In the genomic region with DNA sequence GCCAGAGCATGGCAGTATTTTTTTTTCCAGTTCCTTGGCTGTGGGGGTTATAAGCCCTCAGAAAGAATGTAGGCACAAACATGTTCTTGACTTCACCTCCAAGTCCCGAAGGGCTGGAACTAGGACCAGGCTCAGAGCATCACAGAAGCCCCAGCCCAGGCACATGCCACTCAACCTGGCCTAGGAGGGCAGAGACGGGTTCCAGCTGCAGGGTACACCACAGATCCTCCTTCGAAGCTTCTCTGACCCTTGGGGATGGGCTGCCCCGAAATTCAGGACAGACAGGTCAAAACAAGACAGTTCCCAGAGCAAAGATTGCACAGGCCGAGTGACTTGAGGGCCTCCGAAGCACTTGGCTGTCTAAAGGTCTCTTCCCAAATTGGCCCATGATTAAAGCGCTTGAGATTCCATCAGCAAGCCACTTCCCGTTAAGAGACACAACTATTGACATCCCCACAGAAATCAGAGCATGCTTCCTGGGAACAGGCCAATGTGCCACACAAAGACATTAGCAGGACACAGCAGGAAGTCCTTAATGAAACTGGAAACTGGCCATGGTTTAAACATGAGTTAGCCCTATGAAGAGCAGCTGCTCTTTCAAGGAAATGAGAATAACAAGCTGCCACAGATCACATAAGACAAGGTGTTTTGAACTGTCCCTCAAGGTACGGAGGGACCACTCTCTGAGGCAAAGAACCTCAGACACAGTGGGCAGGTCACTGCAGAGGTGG, we compare ENCODE assay signal across 8 mouse cellular contexts.
DNase-seq lines count a peak whose midpoint lies in the region; ATAC-seq and TF ChIP-seq lines count a peak whose summit lies in the region.
"Had no signal": no experiment of that assay in that cellular context is flagged by ENCODE, and none has a peak within 500 bp of the region (broad histone marks: within the 10 kb centered on the region; RNA-seq: fewer than 3 reads in every experiment).

No protein-coding gene starts in this region.

- no peak overlapping the region for H3K4me2 ChIP-seq in lung, embryonic 16.5 days (ENCODE audit: low read depth, low read length)

- no peak overlapping the region for H3K9ac ChIP-seq in lung, embryonic 16.5 days (ENCODE audit: low read length)
- H3K9ac ChIP-seq: liver, embryonic 14.5 days had no signal

- H3K4me3 ChIP-seq in lung, embryonic 16.5 days (ENCODE audit: low read length): no peak overlapping the region

- no peaks in the 10 kb centered on the region for H3K36me3 ChIP-seq in lung, embryonic 16.5 days (ENCODE audit: control insufficient read depth, insufficient read depth, low read length)

- TF ChIP-seq CTCF in brain, embryonic 14.5 days (IDR thresholded peaks at IDR 0.05; ENCODE audit: borderline replicate concordance, extremely low read depth, insufficient read depth, insufficient read length): no peak

- peaks cover 17% of the 10 kb centered on the region for H3K4me1 ChIP-seq in lung, embryonic 16.5 days (replicated peaks; ENCODE audit: control insufficient read depth, insufficient read depth, low read length)

- TF ChIP-seq POLR2A in brain, embryonic 14.5 days (IDR thresholded peaks at IDR 0.05; ENCODE audit: borderline replicate concordance, extremely low read depth, insufficient read depth, insufficient read length, poor library complexity, severe bottlenecking): no peak

- peak; percentile 91 for ATAC-seq in lung, embryonic 16.5 days (ENCODE audit: low read depth)

- H3K27me3 ChIP-seq in lung, embryonic 16.5 days (ENCODE audit: control insufficient read depth, insufficient read depth, low read depth, low read length): no peaks in the 10 kb centered on the region

- 32% methylated on average over 9 of the region's 9 CpGs for WGBS in lung, embryonic 16.5 days

- peak overlapping the region; percentile 87 for H3K27ac ChIP-seq in lung, embryonic 16.5 days (ENCODE audit: low read length)
- H3K27ac ChIP-seq: liver, embryonic 14.5 days had no signal

- peak; percentile 32 for DNase-seq in R1 (ENCODE audit: low read depth, low spot score)
- DNase-seq in brain, embryonic 14.5 days (ENCODE audit: low read depth): peak; percentile 89
- peak; percentile 29 for DNase-seq in heart, postnatal 4 days
- DNase-seq in frontal cortex, postnatal 36 days (ENCODE audit: low spot score in 2 of 2): no peak
- DNase-seq in left cerebral cortex, postnatal 36 days (ENCODE audit: low spot score in 2 of 2): no peak
- no peak for DNase-seq in frontal cortex, postnatal 10 days (ENCODE audit: low spot score in 2 of 2)

- no peaks in the 10 kb centered on the region for H3K9me3 ChIP-seq in lung, embryonic 16.5 days (ENCODE audit: control insufficient read depth, low read length)

- intact Hi-C loops in left cerebral cortex, postnatal 36 days (cut with DNase I): no loop called here

Comparison
In these comparisons a context has a peak if more than half of its experiments do, and no peak if none do; other contexts are left out.
1. DNase-seq: peak in R1 (single experiment), brain, embryonic 14.5 days (single experiment) and heart, postnatal 4 days (single experiment); none in frontal cortex, postnatal 36 days (0 of 2), left cerebral cortex, postnatal 36 days (0 of 2) and frontal cortex, postnatal 10 days (0 of 2).